Mouse (Mus musculus) heart, adult 2 months (tissue): Measurements from ENCODE around the gene Slc6a13. TPM values are rescaled to one million over a fixed set of nuclear protein-coding genes. Genes with fewer than 3 reads are reported as not detected.

Source experiments
- DNase-seq, 2 experiments: peaks; one replicate each; pipeline ENCODE4 v3.0.0; 2021
- H3K27ac ChIP-seq: fragments of 200-600 bp; 2 replicates; pipeline ENCODE4 v1.8.1; 2022
- H3K27me3 ChIP-seq: fragments of 200-500 bp; 2 replicates; pipeline ENCODE4 v1.6.1; 2012; ENCODE audit warnings: mild to moderate bottlenecking, low read length, inconsistent platforms, mixed read lengths; ENCODE audit not compliant: control insufficient read depth, insufficient read depth
- H3K36me3 ChIP-seq: fragments of 200-500 bp; 2 replicates; pipeline ENCODE4 v1.6.1; 2012; ENCODE audit warnings: low read length, inconsistent platforms; ENCODE audit not compliant: control insufficient read depth, insufficient read depth
- H3K4me1 ChIP-seq: fragments of 200-500 bp; 2 replicates; pipeline ENCODE4 v1.6.1; 2011; ENCODE audit warnings: low read length; ENCODE audit not compliant: control insufficient read depth, insufficient read depth
- H3K4me3 ChIP-seq: fragments of 200-600 bp; 2 replicates; pipeline ENCODE4 v1.8.1; 2022
- H3K79me2 ChIP-seq: fragments of 200-500 bp; replicated peaks from 2 replicates; pipeline ENCODE4 v1.6.1; 2012; ENCODE audit warnings: mild to moderate bottlenecking, inconsistent platforms, low read length, moderate library complexity, mixed read lengths; ENCODE audit not compliant: control insufficient read depth, insufficient read depth
- H3K9ac ChIP-seq: fragments of 200-500 bp; 2 replicates; pipeline ENCODE4 v1.6.1; 2012; ENCODE audit warnings: low read depth, mild to moderate bottlenecking, control low read depth, inconsistent platforms, low read length, mixed read lengths
- CTCF ChIP-seq: fragments of 200-600 bp; IDR thresholded peaks from 2 replicates; pipeline ENCODE4 v1.8.1; 2022; ENCODE audit warnings: antibody characterized with exemption, mild to moderate bottlenecking, moderate library complexity
- EP300 ChIP-seq: fragments of 200-500 bp; IDR thresholded peaks from 2 replicates; pipeline ENCODE4 v1.6.1; 2011; ENCODE audit warnings: low read depth, low read length, control low read depth; ENCODE audit not compliant: insufficient read depth
- POLR2A ChIP-seq: fragments of 200-500 bp; IDR thresholded peaks from 2 replicates; pipeline ENCODE4 v1.6.1; 2011; ENCODE audit warnings: mild to moderate bottlenecking, low read depth, low read length, control low read depth; ENCODE audit not compliant: insufficient read depth
- WGBS: fragments of 180-500 bp; shearing (Covaris S2); methylation state at CpG from one replicate; pipeline ENCODE4 v1.1.7; 2018; 5-methylcytosine and 5-hydroxymethylcytosine counted together
- intact Hi-C: fragments of 180-260 bp; cut with DNase I; formaldehyde crosslinking; loops from one replicate; pipeline ENCODE4 v1.15.1; 2025
- microRNA-seq, 2 experiments: library from miRNA; unstranded; fragments of <30 nt; microRNA quantifications; one replicate each; pipeline ENCODE4 v1.2.0; 2021
- polyA plus RNA-seq: library from polyadenylated mRNA; depleted of rRNA; stranded (reverse); fragments of >200 nt; gene quantifications from 2 replicates; pipeline ENCODE4 v1.2.3, GENCODE M21; 2012; rRNA removed
- total RNA-seq, 2 experiments: library from RNA; stranded (reverse); gene quantifications; 2 replicates each; pipeline ENCODE4 v1.2.3; 2021

Slc6a13 gene
- total and polyA plus RNA-seq, 3 experiments, result 0.10 to 0.59 TPM; not detected in 1

DNA sequence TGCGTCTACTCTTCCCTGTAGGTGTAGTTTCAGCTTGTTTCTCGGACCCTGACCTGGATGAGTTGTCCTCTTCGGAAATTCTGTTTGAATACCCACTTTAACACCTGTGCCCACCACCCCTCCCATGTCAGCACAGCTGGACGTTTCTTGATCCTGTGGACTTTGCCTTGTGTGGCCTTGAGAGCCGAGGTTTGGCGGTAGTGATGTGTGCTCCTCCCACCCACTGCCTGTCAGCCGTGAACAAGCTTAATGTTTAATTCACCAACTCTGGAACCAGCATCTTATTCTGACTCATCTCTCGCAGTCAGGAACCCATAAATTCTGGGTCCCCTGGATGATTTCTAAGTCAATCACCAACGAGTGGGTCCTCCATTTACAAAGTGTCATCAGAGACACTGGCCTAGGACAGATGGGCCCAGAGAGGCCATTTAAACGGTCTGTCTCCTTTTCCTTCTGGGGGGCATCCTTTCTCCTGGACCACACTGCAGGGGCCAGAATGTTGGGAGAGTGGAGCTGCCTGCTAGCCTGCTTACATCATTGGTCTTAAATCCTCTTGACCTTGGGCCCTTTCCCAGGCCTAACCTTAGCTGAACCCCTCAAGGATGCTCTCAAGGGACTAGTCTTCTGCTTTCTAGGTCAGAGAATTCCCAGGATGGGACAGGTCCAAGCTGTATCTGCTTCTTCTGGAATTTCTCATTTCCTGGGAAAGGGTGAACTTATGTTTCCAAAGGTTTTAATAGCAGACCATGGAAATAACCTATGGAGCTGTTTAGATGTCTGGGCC, 71.4 kb downstream of the Slc6a13 start:
- Histone ChIP-seq H3K27ac (peak overlapping the region; percentile 48), H3K79me2 (no peaks in the 10 kb centered on the region), H3K4me1 (no peaks in the 10 kb centered on the region), H3K9ac (no peak overlapping the region), H3K4me3 (no peak overlapping the region), H3K27me3 (no peaks in the 10 kb centered on the region), H3K36me3 (no peaks in the 10 kb centered on the region)
- TF ChIP-seq POLR2A (no peak), CTCF (no peak), EP300 (0 out of 2 replicates have a peak, but pooled peaks have one; percentile 16)
- peak in 1 of 2 experiments; percentile 45 for DNase-seq
- intact Hi-C loops, result no loop called here
- WGBS, result 79% methylated on average over 10 of the region's 10 CpGs

GRCm38 (mm10) chr6:121376159-121376558, 76.1 kb downstream of the Slc6a13 start:
- intact Hi-C loops, result no loop called here
- Histone ChIP-seq H3K79me2 (no peaks in the 10 kb centered on the region), H3K36me3 (no peaks in the 10 kb centered on the region), H3K4me1 (no peaks in the 10 kb centered on the region), H3K27me3 (no peaks in the 10 kb centered on the region), H3K4me3 (no peak overlapping the region), H3K9ac (no peak overlapping the region), H3K27ac (no peak overlapping the region)
- TF ChIP-seq CTCF (no peak), EP300 (no peak), POLR2A (no peak)
- no peak for DNase-seq
- 52% methylated on average over 11 of the region's 12 CpGs for WGBS

DNA sequence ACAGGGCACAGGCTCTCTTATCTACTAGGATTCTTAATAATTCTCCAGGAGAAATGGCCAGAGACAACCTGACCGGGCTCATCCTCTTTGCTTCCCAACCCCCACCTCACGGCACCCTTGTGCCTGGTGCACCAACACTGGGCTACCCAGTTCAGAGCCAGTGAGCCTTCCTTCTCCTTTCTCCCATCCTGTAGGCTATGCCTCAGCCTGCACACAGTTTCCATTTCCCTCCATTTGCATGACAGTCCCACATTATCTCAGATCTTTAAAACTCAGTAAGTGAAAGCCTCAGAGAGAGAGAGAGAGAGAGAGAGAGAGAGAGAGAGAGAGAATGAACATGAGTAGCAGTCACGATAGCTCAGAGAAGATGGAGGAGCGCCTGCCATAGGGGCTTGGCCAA, 78.2 kb downstream of the Slc6a13 start:
- H3K9ac ChIP-seq, result no peak overlapping the region
- no peaks in the 10 kb centered on the region for H3K36me3 ChIP-seq
- no peaks in the 10 kb centered on the region for H3K27me3 ChIP-seq
- no peaks in the 10 kb centered on the region for H3K79me2 ChIP-seq
- intact Hi-C loops, result no loop called here
- TF ChIP-seq POLR2A, result no peak
- H3K4me3 ChIP-seq, result no peak overlapping the region
- no peaks in the 10 kb centered on the region for H3K4me1 ChIP-seq
- no peak overlapping the region for H3K27ac ChIP-seq
- WGBS, result 52% methylated on average over 4 of the region's 4 CpGs
- no peak for DNase-seq

- no peaks in the 10 kb centered on the region for H3K36me3 ChIP-seq
- no peak overlapping the region; the same call in 1 of the 2 replicates for H3K4me3 ChIP-seq
- peak in 1 of 2 experiments; percentile 14 for DNase-seq
- no peaks in the 10 kb centered on the region for H3K4me1 ChIP-seq
- peak overlapping the region; percentile 58 for H3K27ac ChIP-seq
- no peak for TF ChIP-seq EP300
- TF ChIP-seq CTCF, result no peak
- no peak for TF ChIP-seq POLR2A
- 66% methylated on average over 8 of the region's 8 CpGs for whole genome bisulfite sequencing
- H3K9ac ChIP-seq, result peak overlapping the region; percentile 8; the same call in 1 of the 2 replicates
- intact Hi-C loops, result no loop called here
- no peaks in the 10 kb centered on the region for H3K27me3 ChIP-seq
- no peaks in the 10 kb centered on the region for H3K79me2 ChIP-seq
These were observed 80.5 kb downstream of the Slc6a13 start for GRCm38 (mm10) chr6:121380576-121380975.

- Histone ChIP-seq H3K4me1 (no peaks in the 10 kb centered on the region), H3K36me3 (no peaks in the 10 kb centered on the region), H3K79me2 (no peaks in the 10 kb centered on the region), H3K9ac (peak overlapping the region; percentile 1; the same call in 1 of the 2 replicates), H3K4me3 (no peak overlapping the region), H3K27ac (peak overlapping the region; percentile 58), H3K27me3 (no peaks in the 10 kb centered on the region)
- peak in 1 of 2 experiments; percentile 40 for DNase-seq
- intact Hi-C loops, result no loop called here
- TF ChIP-seq EP300, result no peak
- TF ChIP-seq POLR2A, result peak; percentile 50; the same call in 1 of the 2 replicates
- WGBS, result 53% methylated on average over 10 of the region's 10 CpGs
These were observed 82.0 kb downstream of the Slc6a13 start for GRCm38 (mm10) chr6:121382071-121382470.

DNA sequence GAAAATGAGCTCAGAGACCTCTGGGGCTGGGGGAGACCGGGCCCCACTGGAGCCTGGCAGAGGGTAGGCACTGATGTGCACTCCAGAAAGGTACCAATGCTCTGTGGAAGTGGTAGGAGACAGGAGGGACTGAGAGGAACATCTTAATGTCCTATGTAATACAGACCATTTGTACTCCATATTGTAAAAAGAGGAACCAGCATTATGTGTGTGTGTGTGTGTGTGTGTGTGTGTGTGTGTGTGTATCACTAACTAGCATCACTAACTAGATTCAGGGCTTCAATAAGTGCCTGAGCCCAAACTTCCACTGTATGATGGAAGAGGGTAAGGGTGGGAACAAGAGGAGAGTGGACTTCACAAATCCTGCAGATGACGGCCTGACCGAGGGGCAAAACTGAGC, 85.4 kb downstream of the Slc6a13 start:
- Histone ChIP-seq H3K4me1 (no peaks in the 10 kb centered on the region), H3K4me3 (no peak overlapping the region), H3K9ac (no peak overlapping the region), H3K27me3 (no peaks in the 10 kb centered on the region), H3K27ac (no peak overlapping the region), H3K36me3 (no peaks in the 10 kb centered on the region), H3K79me2 (no peaks in the 10 kb centered on the region)
- DNase-seq, result no peak
- TF ChIP-seq POLR2A (no peak), EP300 (no peak), CTCF (no peak)
- intact Hi-C loops, result no loop called here
- WGBS, result 77% methylated on average over 3 of the region's 3 CpGs

Small RNA genes lying within 50 kb of the gene (microRNA-seq; reads per million reads assigned to microRNA genes)
- gene Gm24855, result 0 reads per million in 2 experiments

Other genes with a start within 250 kb of the Slc6a13 start
- gene Mical3, start 169.2 kb upstream of the Slc6a13 start, total RNA-seq, result 100 to 1,000 TPM; 114 to 127 TPM
- 52.1 and 69.0 TPM in 2 replicates for gene Mical3, start 169.2 kb upstream of the Slc6a13 start, polyA plus RNA-seq
- 1 to 10 TPM; 6.0 TPM for gene Pex26, start 116.6 kb upstream of the Slc6a13 start, total RNA-seq
- gene Pex26, start 116.6 kb upstream of the Slc6a13 start, polyA plus RNA-seq, result 8.3 and 10.9 TPM in 2 replicates
- 100 to 1,000 TPM; 192 to 198 TPM for gene Tuba8, start 89.5 kb upstream of the Slc6a13 start, total RNA-seq
- gene Tuba8, start 89.5 kb upstream of the Slc6a13 start, polyA plus RNA-seq, result 71.6 and 81.9 TPM in 2 replicates
- 1 to 10 TPM; 1.3 to 1.5 TPM for gene Usp18, start 54.3 kb upstream of the Slc6a13 start, total RNA-seq
- 3.9 and 5.7 TPM in 2 replicates for gene Usp18, start 54.3 kb upstream of the Slc6a13 start, polyA plus RNA-seq
- gene Slc6a12, start 42.8 kb downstream of the Slc6a13 start, total RNA-seq, result not detected
- 0.18 and 0.23 TPM in 2 replicates for gene Slc6a12, start 42.8 kb downstream of the Slc6a13 start, polyA plus RNA-seq
- under 1 TPM; 0.48 to 0.50 TPM for gene Iqsec3, start 173.5 kb downstream of the Slc6a13 start, total RNA-seq
- gene Iqsec3, start 173.5 kb downstream of the Slc6a13 start, polyA plus RNA-seq, result 0.41 and 0.47 TPM in 2 replicates